Mouse (Mus musculus): ENCODE results near the gene Cdc14b. TPM values are rescaled to one million over a fixed set of nuclear protein-coding genes. Genes with fewer than 3 reads are reported as not detected.

Gene Cdc14b
- polyA plus RNA-seq, 1 experiment from 2014 or later = 4.5 TPM

DNA sequence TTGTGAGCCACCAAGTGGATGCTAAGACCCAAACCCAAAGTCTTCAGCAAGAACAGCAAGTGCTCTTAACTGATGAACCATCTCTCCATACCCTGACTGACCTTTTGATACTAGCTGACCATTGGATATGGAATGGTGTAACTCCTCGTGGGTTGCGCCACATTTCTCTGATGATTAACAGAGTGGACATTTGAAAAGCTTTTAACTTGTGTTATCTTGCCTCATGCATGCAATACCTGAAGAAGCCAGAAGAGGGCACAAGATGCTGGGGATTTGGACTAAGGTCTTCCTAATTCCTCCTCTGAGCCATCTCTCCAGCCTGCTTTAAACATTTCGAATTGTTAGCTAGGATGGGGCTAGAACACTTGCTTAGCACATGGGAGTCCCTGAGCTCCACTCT lies 94.2 kb downstream of the Cdc14b start:
- peak; percentile 33; the same call in 1 of the 2 replicates for TF ChIP-seq EP300 (IDR thresholded peaks at IDR 0.05; ENCODE audit: low read depth)
- peak; percentile 83 for TF ChIP-seq CTCF (IDR thresholded peaks at IDR 0.05; ENCODE audit: low read depth)
- H3K36me3 ChIP-seq (replicated peaks; ENCODE audit: insufficient read depth, low read length) = no peaks in the 10 kb centered on the region
- WGBS (ENCODE audit: insufficient replicate concordance) = 54% methylated on average over 3 of the region's 3 CpGs
- H3K27ac ChIP-seq (ENCODE audit: low read depth) = peak overlapping the region; percentile 64
- ATAC-seq = peak; percentile 81
- H3K9ac ChIP-seq (replicated peaks) = no peak overlapping the region
- peak; percentile 84 for DNase-seq
- no peak overlapping the region for H3K4me3 ChIP-seq (ENCODE audit: low read depth, low read length)
- H3K27me3 ChIP-seq (ENCODE audit: insufficient read depth, low read length) = no peaks in the 10 kb centered on the region
- H3K4me1 ChIP-seq (ENCODE audit: insufficient read depth) = no peaks in the 10 kb centered on the region
- no peak overlapping the region for H3K4me2 ChIP-seq (ENCODE audit: low read depth, low read length)
- no peaks in the 10 kb centered on the region for H3K9me3 ChIP-seq (ENCODE audit: low read length)

DNA sequence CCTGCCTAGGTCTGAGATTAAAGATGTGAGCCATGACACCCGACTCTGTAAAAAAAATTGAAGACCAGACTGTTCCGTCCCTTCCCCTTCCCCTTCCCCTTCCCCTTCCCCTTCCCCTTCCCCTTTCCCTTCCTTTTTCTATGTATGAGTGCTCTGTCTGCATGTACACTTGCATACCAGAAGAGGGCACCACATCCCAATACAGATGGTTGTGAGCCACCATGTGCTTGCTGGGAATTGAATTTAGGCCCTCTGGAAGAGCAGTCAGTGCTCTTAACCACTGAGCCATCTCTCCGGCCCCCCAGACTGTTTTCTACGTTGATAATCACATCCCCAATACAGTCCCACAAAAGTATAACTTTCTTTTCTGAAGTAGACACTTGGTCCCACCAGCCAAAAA lies 94.8 kb downstream of the Cdc14b start:
- ATAC-seq = no peak
- Histone ChIP-seq H3K4me2 (ENCODE audit: low read depth, low read length) (no peak overlapping the region), H3K27me3 (ENCODE audit: insufficient read depth, low read length) (no peaks in the 10 kb centered on the region), H3K27ac (ENCODE audit: low read depth) (peak overlapping the region; percentile 81), H3K9me3 (ENCODE audit: low read length) (no peaks in the 10 kb centered on the region), H3K9ac (replicated peaks) (no peak overlapping the region), H3K36me3 (replicated peaks; ENCODE audit: insufficient read depth, low read length) (no peaks in the 10 kb centered on the region), H3K4me3 (ENCODE audit: low read depth, low read length) (no peak overlapping the region), H3K4me1 (ENCODE audit: insufficient read depth) (no peaks in the 10 kb centered on the region)
- 68% methylated on average over 4 of the region's 4 CpGs for WGBS (ENCODE audit: insufficient replicate concordance)
- TF ChIP-seq CTCF (IDR thresholded peaks at IDR 0.05; ENCODE audit: low read depth) = peak; percentile 54
- no peak for TF ChIP-seq EP300 (IDR thresholded peaks at IDR 0.05; ENCODE audit: low read depth)
- no peak for DNase-seq

DNA sequence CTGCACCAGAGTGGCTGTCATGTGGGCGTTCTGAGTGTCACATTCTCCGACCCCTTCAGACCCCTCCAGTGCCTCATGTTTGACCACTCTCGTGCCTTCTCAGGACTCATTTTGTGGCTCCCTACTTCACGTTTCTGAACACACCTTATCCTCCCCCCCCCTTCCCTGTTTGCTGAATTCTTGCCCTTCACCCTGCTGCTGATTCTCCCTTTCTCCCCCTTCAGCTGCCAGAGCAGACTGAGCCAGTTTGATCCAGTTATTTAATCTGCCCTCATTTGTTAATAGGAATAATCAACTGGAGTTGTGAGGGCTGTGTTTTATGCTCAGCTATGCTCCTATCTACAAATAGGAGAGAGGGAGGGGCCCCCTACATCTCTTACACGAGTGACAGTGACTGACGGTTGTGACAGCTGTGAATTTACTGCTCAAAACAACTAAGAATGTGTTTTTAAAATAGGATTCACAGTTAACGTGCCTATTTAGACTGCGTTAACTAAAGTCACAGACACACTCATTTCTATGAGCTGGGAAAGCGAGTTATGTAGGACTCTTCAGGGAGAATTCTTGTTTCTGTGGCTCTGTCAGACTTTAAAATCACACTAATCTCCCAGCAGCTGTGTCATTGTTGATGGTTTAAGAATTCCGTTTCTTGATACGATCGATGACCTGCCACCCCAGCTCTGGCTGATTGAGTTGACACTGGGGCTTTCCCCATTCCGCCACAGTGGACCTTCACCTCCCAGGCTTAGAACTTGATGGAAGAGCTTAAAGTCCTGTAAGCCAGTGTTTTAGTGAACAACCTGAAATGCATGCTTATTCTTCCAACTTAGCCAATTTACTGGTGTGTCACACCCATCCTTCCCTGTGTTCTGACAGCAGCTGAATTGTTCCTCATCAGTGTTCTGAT lies 96.1 kb downstream of the Cdc14b start:
- ATAC-seq = peak; percentile 64
- WGBS (ENCODE audit: insufficient replicate concordance) = 66% methylated on average over 13 of the region's 13 CpGs

DNA sequence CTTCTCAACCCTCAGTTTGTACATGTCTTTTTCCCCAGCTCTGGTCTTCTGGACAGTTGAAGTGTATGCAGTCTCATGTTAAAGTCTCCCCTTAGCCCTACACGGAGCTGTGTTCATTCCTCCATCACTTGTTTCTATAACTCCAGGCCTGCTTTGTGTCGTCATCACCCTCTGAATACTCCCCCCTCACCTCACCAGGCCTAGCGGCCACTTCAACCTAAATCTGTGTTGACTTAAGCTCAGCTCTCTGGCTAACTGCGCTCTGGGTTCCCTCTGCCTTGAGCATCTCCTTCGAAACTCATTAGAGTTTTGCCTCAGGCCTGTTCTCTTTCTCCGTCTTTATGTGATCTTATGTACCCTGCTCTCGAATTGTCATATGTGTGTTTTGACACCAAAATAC lies 97.1 kb downstream of the Cdc14b start:
- DNase-seq = no peak
- no peak for ATAC-seq
- Histone ChIP-seq H3K4me3 (ENCODE audit: low read depth, low read length) (no peak overlapping the region), H3K4me2 (ENCODE audit: low read depth, low read length) (no peak overlapping the region), H3K27ac (ENCODE audit: low read depth) (no peak overlapping the region), H3K36me3 (replicated peaks; ENCODE audit: insufficient read depth, low read length) (no peaks in the 10 kb centered on the region), H3K9ac (replicated peaks) (no peak overlapping the region), H3K27me3 (ENCODE audit: insufficient read depth, low read length) (no peaks in the 10 kb centered on the region), H3K9me3 (ENCODE audit: low read length) (no peaks in the 10 kb centered on the region), H3K4me1 (ENCODE audit: insufficient read depth) (no peaks in the 10 kb centered on the region)
- TF ChIP-seq EP300 (IDR thresholded peaks at IDR 0.05; ENCODE audit: low read depth) (no peak), CTCF (IDR thresholded peaks at IDR 0.05; ENCODE audit: low read depth) (no peak)
- WGBS (ENCODE audit: insufficient replicate concordance) = 68% methylated on average over 7 of the region's 7 CpGs

More for the DNA sequence above, 96.1 kb downstream of the Cdc14b start:
- DNase-seq = peak; percentile 45
- Histone ChIP-seq H3K4me2 (ENCODE audit: low read depth, low read length) (no peak overlapping the region), H3K9ac (replicated peaks) (no peak overlapping the region), H3K9me3 (ENCODE audit: low read length) (no peaks in the 10 kb centered on the region), H3K27me3 (ENCODE audit: insufficient read depth, low read length) (no peaks in the 10 kb centered on the region), H3K36me3 (replicated peaks; ENCODE audit: insufficient read depth, low read length) (no peaks in the 10 kb centered on the region), H3K27ac (ENCODE audit: low read depth) (peak overlapping the region; percentile 81), H3K4me3 (ENCODE audit: low read depth, low read length) (no peak overlapping the region), H3K4me1 (ENCODE audit: insufficient read depth) (no peaks in the 10 kb centered on the region)
- TF ChIP-seq CTCF (IDR thresholded peaks at IDR 0.05; ENCODE audit: low read depth) (no peak), EP300 (IDR thresholded peaks at IDR 0.05; ENCODE audit: low read depth) (no peak)

DNA sequence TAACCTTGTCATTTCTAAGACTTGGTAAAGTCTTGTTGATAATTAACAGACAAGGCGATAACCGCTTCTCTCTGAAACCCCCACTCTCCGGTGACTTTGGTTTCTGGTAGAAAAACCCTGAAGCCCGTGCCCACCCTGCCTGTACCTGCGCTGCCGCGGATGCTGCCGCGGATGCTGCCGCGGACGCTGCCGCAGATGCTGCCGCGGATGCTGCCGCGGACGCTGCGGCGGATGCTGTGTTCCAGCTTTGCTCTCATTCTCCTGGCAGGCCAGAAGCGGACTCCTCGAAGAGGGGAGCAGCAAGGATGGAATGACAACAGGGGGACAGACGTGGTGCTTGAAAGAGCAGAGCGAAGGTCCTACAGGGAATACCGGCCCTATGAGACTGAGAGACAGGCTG lies 105.3 kb downstream of the Cdc14b start:
- Histone ChIP-seq H3K4me2 (ENCODE audit: low read depth, low read length) (no peak overlapping the region), H3K9me3 (ENCODE audit: low read length) (no peaks in the 10 kb centered on the region), H3K36me3 (replicated peaks; ENCODE audit: insufficient read depth, low read length) (no peaks in the 10 kb centered on the region), H3K9ac (replicated peaks) (no peak overlapping the region), H3K4me3 (ENCODE audit: low read depth, low read length) (no peak overlapping the region), H3K27me3 (ENCODE audit: insufficient read depth, low read length) (no peaks in the 10 kb centered on the region), H3K4me1 (ENCODE audit: insufficient read depth) (no peaks in the 10 kb centered on the region), H3K27ac (ENCODE audit: low read depth) (no peak overlapping the region)
- TF ChIP-seq EP300 (IDR thresholded peaks at IDR 0.05; ENCODE audit: low read depth) = no peak
- no peak for TF ChIP-seq CTCF (IDR thresholded peaks at IDR 0.05; ENCODE audit: low read depth)
- ATAC-seq (no peak), DNase-seq (no peak)
- WGBS (ENCODE audit: insufficient replicate concordance) = 91% methylated on average over 25 of the region's 25 CpGs

DNA sequence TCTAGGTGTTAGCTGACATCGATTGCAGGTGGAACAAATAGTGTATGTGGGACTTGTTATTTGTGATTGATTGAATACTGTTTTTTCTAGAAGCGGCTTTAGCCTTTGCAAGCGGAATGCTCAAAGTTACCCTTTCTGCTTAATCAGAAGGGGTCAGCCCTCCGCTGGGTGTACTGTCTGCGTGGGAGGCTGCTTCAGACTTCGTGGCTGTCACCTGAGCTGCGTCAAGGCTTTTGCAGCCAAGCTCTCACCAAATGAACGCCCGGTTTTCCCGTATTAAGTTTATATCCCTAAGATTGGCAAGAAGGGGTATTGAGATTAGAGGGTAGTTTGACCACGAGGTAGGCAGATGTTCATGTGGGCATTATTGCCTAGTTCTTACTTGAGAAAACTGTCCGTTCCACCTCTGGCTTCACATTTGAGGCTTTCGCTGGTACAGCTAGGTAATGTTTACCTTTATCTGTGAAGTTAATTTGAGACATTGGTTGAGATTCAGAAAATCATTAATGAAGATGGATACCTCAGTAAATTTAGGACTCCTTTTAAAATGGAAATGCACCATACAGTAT lies 111.9 kb downstream of the Cdc14b start:
- ATAC-seq = no peak

More for the DNA sequence above, 111.9 kb downstream of the Cdc14b start:
- Histone ChIP-seq H3K4me3 (ENCODE audit: low read depth, low read length) (peak overlapping the region; percentile 85), H3K4me1 (ENCODE audit: insufficient read depth) (peaks cover 14% of the 10 kb centered on the region), H3K27ac (ENCODE audit: low read depth) (no peak overlapping the region), H3K4me2 (ENCODE audit: low read depth, low read length) (peak overlapping the region; percentile 99), H3K36me3 (replicated peaks; ENCODE audit: insufficient read depth, low read length) (no peaks in the 10 kb centered on the region), H3K9me3 (ENCODE audit: low read length) (no peaks in the 10 kb centered on the region), H3K27me3 (ENCODE audit: insufficient read depth, low read length) (peaks cover 7% of the 10 kb centered on the region; the same call in 1 of the 2 replicates), H3K9ac (replicated peaks) (peak overlapping the region; percentile 83; the same call in 1 of the 2 replicates)
- no peak for DNase-seq
- no peak for TF ChIP-seq CTCF (IDR thresholded peaks at IDR 0.05; ENCODE audit: low read depth)
- no peak for TF ChIP-seq EP300 (IDR thresholded peaks at IDR 0.05; ENCODE audit: low read depth)
- 52% methylated on average over 13 of the region's 13 CpGs for WGBS (ENCODE audit: insufficient replicate concordance)
